Mouse (Mus musculus) G1E (cell line): ENCODE measurements around the gene Egfl8.

ENCODE experiments used
- CTCF ChIP-seq: IDR thresholded peaks from 2 replicates; pipeline ENCODE4 v1.5.1; 2012; ENCODE audit warnings: low read depth, low read length, inconsistent platforms, mixed read lengths
- GATA1 ChIP-seq: IDR thresholded peaks from 2 replicates; pipeline ENCODE4 v1.6.1; 2012; ENCODE audit warnings: borderline replicate concordance, low read length, inconsistent platforms, mixed read lengths
- GATA2 ChIP-seq: IDR thresholded peaks from 2 replicates; pipeline ENCODE4 v1.6.1; 2012; ENCODE audit warnings: low read depth, low read length, inconsistent platforms, borderline replicate concordance
- POLR2AphosphoS5 ChIP-seq: IDR thresholded peaks from 2 replicates; pipeline ENCODE4 v1.6.1; 2012; ENCODE audit warnings: low read depth, low read length, inconsistent platforms; ENCODE audit not compliant: insufficient replicate concordance
- TAL1 ChIP-seq: conservative IDR thresholded peaks from 2 replicates; pipeline ENCODE4 v1.6.1; 2012; ENCODE audit warnings: low read depth, low read length, inconsistent platforms, mixed read lengths

DNA sequence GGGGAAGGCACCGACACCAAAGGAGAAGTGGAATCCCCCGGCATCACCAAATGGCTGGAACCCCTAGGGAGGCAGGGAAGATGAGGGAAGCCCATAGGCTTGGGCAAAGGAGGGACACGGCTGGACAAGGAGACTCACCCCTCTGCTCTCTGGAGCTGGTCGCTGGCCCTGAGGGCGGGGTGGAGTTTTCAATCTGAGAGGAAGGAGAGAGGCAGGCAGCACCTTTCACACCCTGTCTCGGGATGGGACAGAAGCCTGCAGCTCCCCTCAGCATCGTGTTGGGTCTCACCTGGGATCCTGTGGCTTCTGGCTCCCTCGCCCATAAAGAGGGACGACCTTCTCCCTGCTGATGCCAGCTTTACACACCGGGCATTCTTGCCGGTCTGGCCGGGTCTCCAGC, 14.0 kb downstream of the Egfl8 start:
- no peak for TF ChIP-seq CTCF
- no peak for TF ChIP-seq GATA1
- no peak for TF ChIP-seq TAL1
- TF ChIP-seq POLR2AphosphoS5 = no peak
- no peak for TF ChIP-seq GATA2
